Mouse (Mus musculus) ES-E14 (cell line): Measurements from ENCODE around the gene Gm4881.

Source experiments
- HCFC1 ChIP-seq: IDR thresholded peaks from 2 replicates; pipeline ENCODE4 v1.6.1; 2012; ENCODE audit warnings: low read length, inconsistent platforms, borderline replicate concordance; ENCODE audit not compliant: insufficient read depth
- MAFK ChIP-seq: IDR thresholded peaks from 2 replicates; pipeline ENCODE4 v1.6.1; 2014; ENCODE audit warnings: mild to moderate bottlenecking, low read depth, low read length, inconsistent platforms; ENCODE audit not compliant: insufficient read depth
- ZC3H11A ChIP-seq: IDR thresholded peaks from 2 replicates; pipeline ENCODE4 v1.6.1; 2012; ENCODE audit warnings: low read depth, mild to moderate bottlenecking, inconsistent platforms, low read length, borderline replicate concordance
- ZNF384 ChIP-seq: IDR thresholded peaks from 2 replicates; pipeline ENCODE4 v1.6.1; 2012; ENCODE audit warnings: low read depth, low read length, inconsistent platforms

- TF ChIP-seq HCFC1 = peak; percentile 74; the same call in 1 of the 2 replicates
- TF ChIP-seq ZC3H11A = no peak
- no peak for TF ChIP-seq ZNF384
- no peak for TF ChIP-seq MAFK
Measured at GRCm38 (mm10) chr7:24904070-24904483, 40.2 kb downstream of the Gm4881 start.
